Mouse (Mus musculus) kidney, postnatal 14 days (tissue): ENCODE results near the gene Rps27a.
"Not testable (repeated sequence)": the region's sequence is repeated elsewhere in the genome, so short reads cannot be mapped to it uniquely, and the experiment has no call there.

Experiments used
- DNase-seq: peaks from one replicate; pipeline ENCODE4 v3.0.0; 2022; ENCODE audit warnings: mixed read lengths

Gene Rps27a

GRCm38 (mm10) chr11:29547752-29548503 lies at the start of gene Rps27a, which contains the start of gene Clhc1:
Rps27a (minus strand) TSS chr11:29548109.
Clhc1 (plus strand) TSS chr11:29547950.
- DNase-seq: peak; percentile 94

DNA sequence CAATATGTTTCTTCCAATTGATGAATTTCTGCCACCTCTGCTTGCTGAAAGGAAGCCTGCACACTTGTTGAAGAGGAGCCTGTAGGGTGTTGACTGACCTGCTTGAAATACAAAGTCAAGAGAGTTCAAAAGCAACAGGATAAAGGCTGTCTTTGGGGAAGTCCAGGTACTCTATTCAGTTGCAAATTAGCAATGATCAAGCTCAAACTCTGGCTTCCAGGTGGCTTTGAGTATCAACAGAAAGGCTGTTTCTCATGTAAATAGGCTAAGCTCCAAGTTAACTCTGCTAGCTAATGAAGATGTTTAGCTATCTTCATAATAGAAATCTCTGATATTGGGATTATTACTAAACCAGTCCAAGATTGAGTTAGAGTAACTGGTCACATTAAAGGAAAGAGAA lies 49.2 kb upstream of the Rps27a start:
- DNase-seq: no peak

DNA sequence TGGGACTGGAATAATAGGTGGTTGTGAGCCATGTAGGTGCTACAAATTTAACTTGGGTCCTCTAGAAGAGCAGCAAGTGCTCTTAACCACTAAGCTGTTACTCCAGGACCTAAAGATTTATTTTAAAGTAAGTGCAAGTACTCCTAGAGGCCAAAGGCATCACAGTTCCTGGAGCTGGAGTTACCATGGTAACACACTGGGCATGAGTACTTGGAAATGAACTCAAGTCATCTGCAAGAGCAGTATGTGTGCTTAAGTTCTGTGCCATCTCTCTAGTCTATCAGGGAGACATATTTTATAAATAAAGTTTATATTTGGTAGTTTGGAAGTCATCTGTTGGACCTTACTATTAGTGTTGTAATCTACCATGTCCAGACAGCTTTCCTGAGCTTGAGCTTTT lies 47.3 kb upstream of the Rps27a start:
- DNase-seq: no peak

DNA sequence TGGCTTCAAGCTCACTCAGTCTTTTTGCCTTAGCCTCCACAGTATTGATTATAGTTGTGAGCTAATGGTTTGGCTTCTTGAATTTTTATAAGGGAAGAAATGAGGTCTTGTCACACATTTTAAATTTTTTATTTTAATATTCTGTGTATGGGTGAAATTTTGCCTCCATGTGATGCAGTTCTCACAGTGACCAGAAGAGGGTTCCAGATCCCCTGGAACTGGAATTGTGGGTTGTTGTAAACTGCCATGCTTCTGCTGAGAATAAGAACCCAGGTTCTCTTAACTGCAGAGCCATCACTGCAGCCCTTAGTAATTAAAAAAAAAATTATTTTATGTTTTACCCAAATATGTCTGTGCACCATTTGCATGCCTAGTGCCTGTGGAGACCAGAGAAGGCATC lies 31.7 kb upstream of the Rps27a start:
- no peak for DNase-seq

GRCm38 (mm10) chr11:29572656-29573055 lies 24.7 kb upstream of the Rps27a start:
- DNase-seq: no peak

- no peak for DNase-seq
Observed at GRCm38 (mm10) chr11:29571536-29571935, 23.6 kb upstream of the Rps27a start.

- no peak for DNase-seq
Observed at GRCm38 (mm10) chr11:29563406-29563805, 15.5 kb upstream of the Rps27a start.

DNA sequence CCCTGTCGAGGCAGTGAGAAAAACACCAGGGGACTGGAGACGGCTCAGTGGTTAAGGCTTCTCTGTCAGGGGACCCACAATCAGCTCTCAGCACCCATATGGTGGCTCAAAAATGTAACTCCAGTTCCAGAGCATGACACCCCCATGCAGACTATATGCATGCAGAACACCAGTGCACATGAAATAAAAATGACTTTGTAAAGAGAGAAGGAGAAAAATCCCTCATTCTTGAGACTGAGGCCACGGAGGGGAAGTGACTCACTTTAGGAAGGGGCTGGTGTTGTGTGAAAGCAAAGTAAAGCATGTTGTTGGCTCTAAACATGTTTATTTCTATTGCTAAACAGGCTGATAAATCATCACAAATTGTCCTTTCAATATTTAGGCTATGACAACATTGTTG lies 13.1 kb upstream of the Rps27a start:
- no peak for DNase-seq

DNA sequence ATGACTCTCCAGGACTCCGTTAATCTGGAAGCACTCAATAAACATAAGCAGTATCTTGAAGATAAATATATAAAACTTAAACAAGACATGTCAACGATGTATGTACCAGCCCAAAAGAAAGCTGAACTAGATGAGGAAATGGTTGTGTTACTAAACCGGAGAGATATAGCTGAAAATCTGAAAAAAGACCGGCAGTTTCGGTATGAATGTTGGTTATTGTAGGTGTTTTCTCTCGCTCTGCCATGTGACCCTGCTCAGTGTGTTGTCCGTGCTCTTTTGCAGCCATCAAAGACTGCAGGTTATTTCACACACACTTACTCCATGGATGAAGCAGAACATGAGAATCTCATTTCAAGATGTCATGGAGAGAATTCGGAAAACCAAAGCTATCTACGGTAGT lies 12.5 kb upstream of the Rps27a start:
- DNase-seq: no peak

GRCm38 (mm10) chr11:29549425-29549778 lies 1.5 kb upstream of the Rps27a start:
- no peak for DNase-seq

GRCm38 (mm10) chr11:29548504-29549424 lies 855 bp upstream of the Rps27a start:
- no peak for DNase-seq

- no peak for DNase-seq
Observed at GRCm38 (mm10) chr11:29547249-29547751, 609 bp downstream of the Rps27a start.

DNA sequence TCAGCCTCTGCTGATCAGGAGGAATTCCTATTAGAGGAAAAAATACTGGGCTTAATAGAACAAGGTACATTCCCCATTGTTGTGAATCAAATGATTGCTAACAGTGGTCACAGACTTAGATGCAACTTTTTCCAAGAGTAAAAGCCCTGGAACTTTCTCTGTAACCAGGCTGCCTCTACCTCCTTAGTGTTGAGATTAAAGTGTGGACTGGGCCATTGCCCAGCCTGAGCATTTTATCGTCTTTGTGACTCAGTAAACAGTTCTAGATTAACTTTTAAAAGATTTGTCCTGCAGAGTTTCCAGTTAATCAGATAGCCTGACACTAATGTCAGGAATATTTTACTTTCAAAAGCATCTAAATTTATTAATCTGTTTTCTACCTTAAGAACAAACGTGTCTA lies 1.1 kb downstream of the Rps27a start:
- DNase-seq: no peak

GRCm38 (mm10) chr11:29546297-29546696 lies 1.6 kb downstream of the Rps27a start:
- DNase-seq: not testable (repeated sequence)

DNA sequence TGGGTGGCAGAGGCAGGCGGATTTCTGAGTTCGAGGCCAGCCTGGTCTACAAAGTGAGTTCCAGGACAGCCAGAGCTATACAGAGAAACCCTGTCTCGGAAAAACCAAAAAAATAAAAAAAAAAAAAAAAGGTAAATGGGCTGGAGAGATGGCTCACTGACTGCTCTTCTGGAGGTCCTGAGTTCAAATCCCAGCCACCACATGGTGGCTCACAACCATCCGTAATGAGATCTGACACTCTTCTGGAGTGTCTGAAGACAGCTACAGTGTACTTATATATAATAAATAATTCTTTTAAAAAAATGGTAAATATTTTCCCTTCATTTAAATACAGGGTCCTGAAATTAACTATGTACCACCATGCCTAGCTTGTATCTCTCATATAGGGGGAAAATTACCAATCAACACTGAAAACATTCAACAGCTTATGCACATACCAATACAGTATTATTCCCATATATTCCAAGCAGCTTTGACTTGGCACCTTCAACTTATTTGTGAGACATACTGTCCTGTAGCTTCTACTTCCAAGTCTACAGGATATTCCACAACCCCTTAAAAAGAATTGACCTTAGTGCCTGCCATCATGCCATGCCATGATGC lies 2.7 kb downstream of the Rps27a start:
- not testable (repeated sequence) for DNase-seq

GRCm38 (mm10) chr11:29544225-29544945 lies 3.5 kb downstream of the Rps27a start:
- no peak for DNase-seq

- DNase-seq: no peak
Observed at GRCm38 (mm10) chr11:29538201-29538600, 9.7 kb downstream of the Rps27a start.

GRCm38 (mm10) chr11:29525988-29526794 lies 21.7 kb downstream of the Rps27a start, which contains the start of gene Mtif2:
Mtif2 (plus strand) TSS chr11:29526408.
- DNase-seq: peak; percentile 88

DNA sequence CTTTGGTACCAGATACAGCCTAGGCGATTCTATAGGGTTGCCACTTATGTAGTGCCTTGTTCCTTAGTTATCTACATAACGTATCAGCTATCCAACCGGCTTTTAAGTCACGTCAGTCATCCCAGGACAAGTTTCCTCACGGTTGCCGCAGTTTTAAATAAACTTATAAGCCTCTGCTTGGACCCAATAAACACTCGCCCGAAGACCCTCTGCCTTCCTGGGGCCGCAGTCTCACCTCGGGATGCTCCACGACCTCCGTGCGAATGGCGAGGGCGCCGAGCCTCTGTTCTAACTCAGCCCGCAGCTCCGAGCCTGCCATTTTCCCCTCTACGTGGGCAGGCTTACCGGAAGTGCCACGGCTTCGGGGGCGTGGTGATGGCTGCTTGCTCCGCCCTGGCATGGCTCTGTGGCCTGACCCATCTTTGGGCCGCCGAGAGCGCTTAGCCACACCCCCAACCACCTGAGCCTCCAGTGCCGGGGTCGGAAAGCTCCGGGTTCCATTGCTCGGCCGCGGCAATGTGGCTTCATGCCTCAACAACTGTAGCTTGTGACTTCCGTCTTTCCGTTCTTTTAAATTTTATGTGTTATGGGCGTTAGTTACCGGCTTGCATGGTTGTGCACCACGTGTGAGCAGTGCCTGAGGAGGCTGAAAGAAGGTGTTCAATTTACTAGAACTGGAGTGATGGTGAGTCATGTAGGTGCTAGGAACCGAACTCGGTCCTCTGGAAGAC lies 33.1 kb downstream of the Rps27a start, which contains the start of gene Prorsd1:
Gene Prorsd1 (minus strand): TSS at position 352 of the 731 bp plus-strand sequence.
- DNase-seq: peak; percentile 94

GRCm38 (mm10) chr11:29514325-29514681 lies 33.6 kb downstream of the Rps27a start:
- DNase-seq: peak; percentile 5
